Mouse (Mus musculus) neural tube, embryonic 12.5 days (tissue): ENCODE results near the gene Mapre3. TPM values are rescaled to one million over a fixed set of nuclear protein-coding genes. Genes with fewer than 3 reads are reported as not detected.

Experiments used
- ATAC-seq: fragments of 200-750 bp; cut with Nextera tagmentation; 2 replicates; pipeline ENCODE4 v1.8.0; 2017; ENCODE audit warnings: low read depth, mild to moderate bottlenecking, moderate TSS enrichment, moderate library complexity; ENCODE audit not compliant: low FRiP score
- H3K27ac ChIP-seq: fragments of 300-500 bp; sonication (generic); 2 replicates; pipeline ENCODE4 v1.5.1; 2016
- H3K27me3 ChIP-seq: fragments of 300-500 bp; sonication (generic); replicated peaks from 2 replicates; pipeline ENCODE4 v1.6.1; 2016; ENCODE audit warnings: mild to moderate bottlenecking
- H3K36me3 ChIP-seq: fragments of 300-500 bp; sonication (generic); 2 replicates; pipeline ENCODE4 v1.6.1; 2016; ENCODE audit warnings: mild to moderate bottlenecking
- H3K4me1 ChIP-seq: fragments of 300-500 bp; sonication (generic); 2 replicates; pipeline ENCODE4 v1.6.1; 2016
- H3K4me2 ChIP-seq: fragments of 300-500 bp; sonication (generic); replicated peaks from 2 replicates; pipeline ENCODE4 v1.6.1; 2016; ENCODE audit warnings: mild to moderate bottlenecking
- H3K4me3 ChIP-seq: fragments of 300-500 bp; sonication (generic); 2 replicates; pipeline ENCODE4 v1.5.1; 2016
- H3K9ac ChIP-seq: fragments of 300-500 bp; sonication (generic); 2 replicates; pipeline ENCODE4 v1.6.1; 2016; ENCODE audit warnings: mild to moderate bottlenecking
- H3K9me3 ChIP-seq: fragments of 300-500 bp; sonication (generic); 2 replicates; pipeline ENCODE4 v1.6.1; 2016; ENCODE audit warnings: mild to moderate bottlenecking
- WGBS: fragments of 180-500 bp; shearing (Covaris S2); methylation state at CpG from one replicate; pipeline ENCODE4 v1.1.7; 2016; 5-methylcytosine and 5-hydroxymethylcytosine counted together
- polyA plus RNA-seq: library from polyadenylated mRNA; unstranded; fragments of >200 nt; fragmentation: Nextera tagmentation; extraction: Ambion mirVana; gene quantifications from 2 replicates; pipeline ENCODE4 v1.2.1, GENCODE M21; 2016

Mapre3 gene
- polyA plus RNA-seq, 1 experiment from 2014 or later = 80.1 TPM

DNA sequence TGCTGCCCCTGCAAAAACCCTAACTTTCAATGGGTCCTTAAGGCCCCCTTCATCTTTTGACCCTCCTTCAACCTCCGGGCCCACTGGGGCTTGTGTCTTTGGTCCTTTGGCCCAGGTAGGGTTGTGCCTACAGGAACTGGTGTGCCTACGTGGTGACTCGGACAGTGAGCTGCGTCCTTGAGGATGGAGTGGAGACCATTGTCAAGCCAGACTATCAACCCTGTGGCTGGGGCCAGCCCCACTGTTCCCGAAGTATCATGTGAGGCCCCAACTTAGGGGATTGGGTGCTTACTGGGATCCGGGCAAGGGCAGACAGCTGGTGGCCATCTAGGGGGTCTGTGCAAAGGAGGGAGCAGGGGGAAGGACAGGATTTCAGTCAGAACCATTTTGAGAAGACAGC lies 100.4 kb downstream of the Mapre3 start:
- Histone ChIP-seq H3K9ac (no peak overlapping the region; the same call in 1 of the 2 replicates), H3K27ac (no peak overlapping the region), H3K4me2 (peak overlapping the region; percentile 53)

DNA sequence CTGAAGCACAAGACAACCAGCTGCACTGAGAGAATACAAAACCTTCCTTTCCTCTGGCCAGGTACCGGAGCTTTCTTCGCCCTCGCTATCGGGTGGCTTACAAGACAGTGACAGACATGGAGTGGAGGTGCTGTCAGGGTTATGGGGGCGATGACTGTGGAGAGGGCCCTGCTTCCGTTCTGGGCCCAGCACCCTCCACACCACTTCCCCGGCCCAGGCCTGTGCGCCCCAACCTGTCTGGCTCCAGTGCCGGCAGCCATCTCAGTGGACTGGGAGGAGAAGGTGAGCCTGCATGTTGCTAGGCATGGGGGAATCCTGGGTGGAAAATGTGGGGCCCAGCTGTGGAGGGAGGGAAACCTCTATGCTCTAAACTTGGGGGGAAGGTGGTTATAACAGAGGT lies 101.0 kb downstream of the Mapre3 start:
- 74% methylated on average over 9 of the region's 9 CpGs for WGBS
- no peak overlapping the region for H3K9ac ChIP-seq

More for the DNA sequence above, 100.4 kb downstream of the Mapre3 start:
- peaks cover 5% of the 10 kb centered on the region; the same call in 1 of the 2 replicates for H3K36me3 ChIP-seq
- no peak for ATAC-seq
- no peaks in the 10 kb centered on the region for H3K27me3 ChIP-seq
- H3K4me1 ChIP-seq = peaks cover 33% of the 10 kb centered on the region
- H3K9me3 ChIP-seq = no peaks in the 10 kb centered on the region
- H3K4me3 ChIP-seq = peak overlapping the region; percentile 24; the same call in 1 of the 2 replicates
- WGBS = 83% methylated on average over 6 of the region's 6 CpGs

More for the DNA sequence above, 101.0 kb downstream of the Mapre3 start:
- H3K27ac ChIP-seq = 0 out of 2 replicates have a peak overlapping the region, but pooled peaks have one; percentile 37
- peaks cover 5% of the 10 kb centered on the region; the same call in 1 of the 2 replicates for H3K36me3 ChIP-seq
- no peaks in the 10 kb centered on the region for H3K27me3 ChIP-seq
- H3K4me2 ChIP-seq = peak overlapping the region; percentile 53
- H3K9me3 ChIP-seq = no peaks in the 10 kb centered on the region
- peak overlapping the region; percentile 24; the same call in 1 of the 2 replicates for H3K4me3 ChIP-seq
- H3K4me1 ChIP-seq = peaks cover 33% of the 10 kb centered on the region
- ATAC-seq = peak; percentile 48

Other genes starting within 250 kb of the Mapre3 start
- 1.8 and 1.9 TPM in 2 replicates for gene Kcnk3, start 226.5 kb upstream of the Mapre3 start, polyA plus RNA-seq
- gene Slc35f6, start 166.7 kb upstream of the Mapre3 start, polyA plus RNA-seq = 25.5 and 25.8 TPM in 2 replicates
- 210 and 233 TPM in 2 replicates for gene Cenpa, start 147.9 kb upstream of the Mapre3 start, polyA plus RNA-seq
- gene Dpysl5, start 103.1 kb upstream of the Mapre3 start, polyA plus RNA-seq = 138 and 150 TPM in 2 replicates
- gene Tmem214, start 53.4 kb downstream of the Mapre3 start, polyA plus RNA-seq = 60.2 and 61.4 TPM in 2 replicates
- gene Agbl5, start 74.1 kb downstream of the Mapre3 start, polyA plus RNA-seq = 27.5 and 29.0 TPM in 2 replicates
- 294 and 304 TPM in 2 replicates for gene Ost4, start 93.1 kb downstream of the Mapre3 start, polyA plus RNA-seq
- gene Emilin1, start 98.8 kb downstream of the Mapre3 start, polyA plus RNA-seq = 63.7 and 75.3 TPM in 2 replicates
- 6.7 and 8.6 TPM in 2 replicates for gene Khk, start 106.8 kb downstream of the Mapre3 start, polyA plus RNA-seq
- gene Cgref1, start 130.9 kb downstream of the Mapre3 start, polyA plus RNA-seq = 15.9 and 17.7 TPM in 2 replicates
- 128 and 130 TPM in 2 replicates for gene Preb, start 145.7 kb downstream of the Mapre3 start, polyA plus RNA-seq
- gene Tcf23, start 154.0 kb downstream of the Mapre3 start, polyA plus RNA-seq = not detected in 2 replicates
- gene Atraid, start 233.7 kb downstream of the Mapre3 start, polyA plus RNA-seq = 119 and 125 TPM in 2 replicates
- gene Slc5a6, start 234.3 kb downstream of the Mapre3 start, polyA plus RNA-seq = 11.0 and 12.2 TPM in 2 replicates
- 24.2 and 30.1 TPM in 2 replicates for gene Cad, start 240.1 kb downstream of the Mapre3 start, polyA plus RNA-seq